Mouse (Mus musculus) megakaryocyte, embryonic 14.5 days (primary cell): Measurements from ENCODE around the gene Alk.

Experiments used
- FLI1 ChIP-seq: IDR thresholded peaks from 2 replicates; pipeline ENCODE4 v1.6.1; 2012; ENCODE audit warnings: low read length, inconsistent platforms, mixed read lengths
- GATA1 ChIP-seq: IDR thresholded peaks from 3 replicates; pipeline ENCODE4 v1.6.1; 2012; ENCODE audit warnings: mixed read lengths, low read length, inconsistent platforms, borderline replicate concordance

GRCm38 (mm10) chr17:71826603-71827002 lies 777.8 kb downstream of the Alk start:
- no peak for TF ChIP-seq GATA1
- TF ChIP-seq FLI1, result no peak
